Mouse (Mus musculus): ENCODE data around the gene Rnaseh2b. TPM values are rescaled to one million over a fixed set of nuclear protein-coding genes. Genes with fewer than 3 reads are reported as not detected.

The Rnaseh2b gene
- polyA plus RNA-seq, 1 experiment from 2014 or later: 63.4 TPM

DNA sequence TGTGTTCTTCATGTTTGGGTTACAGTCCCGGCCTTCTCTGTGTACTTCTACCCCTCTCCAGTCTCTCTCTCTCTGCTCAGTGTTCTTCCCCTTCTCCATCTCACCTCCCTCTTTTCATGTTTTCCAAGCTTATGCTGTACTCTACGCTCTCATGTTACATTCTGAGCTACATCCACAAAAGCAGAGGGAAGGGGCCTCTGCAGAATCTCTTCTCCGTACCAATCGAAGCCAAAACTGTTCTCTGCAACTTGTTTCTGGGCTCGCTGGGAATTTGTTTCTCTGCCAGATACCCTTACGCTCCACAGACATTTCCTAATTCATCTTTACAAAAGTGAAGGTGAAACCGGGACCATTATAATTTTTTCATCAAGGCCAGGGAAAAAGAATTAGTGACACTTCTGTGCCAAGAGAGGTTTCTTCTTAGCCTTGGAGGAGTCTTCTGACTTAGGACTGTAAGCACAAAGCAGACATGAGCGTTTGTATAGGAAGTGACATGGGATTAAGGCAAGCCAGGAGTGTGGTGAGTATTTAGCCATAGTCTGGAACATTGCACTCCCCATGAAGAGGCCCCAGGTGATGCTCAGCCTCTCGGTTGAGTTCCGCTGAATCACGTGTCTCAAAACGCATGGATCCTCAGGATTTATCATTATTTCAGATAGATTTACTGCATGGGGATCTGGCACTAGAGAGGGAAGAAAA lies 21.5 kb upstream of the Rnaseh2b start:
- H3K4me3 ChIP-seq (replicated peaks): no peak overlapping the region
- H3K4me1 ChIP-seq (replicated peaks): no peaks in the 10 kb centered on the region
- H3K27me3 ChIP-seq (replicated peaks): no peaks in the 10 kb centered on the region
- no peak overlapping the region for H3K9ac ChIP-seq
- H3K9me3 ChIP-seq: no peaks in the 10 kb centered on the region
- no peaks in the 10 kb centered on the region for H3K36me3 ChIP-seq
- H3K27ac ChIP-seq: no peak overlapping the region
- WGBS: 74% methylated on average over 12 of the region's 12 CpGs
- H3K4me2 ChIP-seq (replicated peaks): no peak overlapping the region
- no peak for ATAC-seq

DNA sequence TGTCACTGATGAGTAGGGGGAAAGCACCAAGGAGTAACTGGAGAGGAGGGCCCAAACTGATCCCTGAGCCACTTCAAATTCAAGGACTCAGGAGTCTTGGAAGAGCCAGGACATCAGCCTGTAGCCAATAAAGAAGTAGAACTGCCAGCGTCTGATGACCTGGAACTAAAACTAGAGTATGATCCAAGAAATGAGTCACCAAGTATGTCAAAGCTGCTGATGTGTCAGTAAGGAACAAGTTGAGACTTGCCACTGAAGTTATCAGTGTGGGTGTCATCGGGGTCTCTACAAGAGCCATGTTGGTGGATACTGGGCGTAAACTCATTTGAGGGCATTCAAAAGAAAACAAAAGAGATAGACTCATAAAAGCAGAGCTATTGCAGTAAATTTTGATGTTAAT lies 18.8 kb upstream of the Rnaseh2b start:
- Histone ChIP-seq H3K4me1 (replicated peaks) (no peaks in the 10 kb centered on the region), H3K36me3 (no peaks in the 10 kb centered on the region), H3K4me3 (replicated peaks) (no peak overlapping the region), H3K4me2 (replicated peaks) (no peak overlapping the region), H3K9me3 (no peaks in the 10 kb centered on the region), H3K27ac (no peak overlapping the region), H3K9ac (no peak overlapping the region), H3K27me3 (replicated peaks) (no peaks in the 10 kb centered on the region)
- 93% methylated on average over 3 of the region's 3 CpGs for WGBS
- ATAC-seq: no peak

DNA sequence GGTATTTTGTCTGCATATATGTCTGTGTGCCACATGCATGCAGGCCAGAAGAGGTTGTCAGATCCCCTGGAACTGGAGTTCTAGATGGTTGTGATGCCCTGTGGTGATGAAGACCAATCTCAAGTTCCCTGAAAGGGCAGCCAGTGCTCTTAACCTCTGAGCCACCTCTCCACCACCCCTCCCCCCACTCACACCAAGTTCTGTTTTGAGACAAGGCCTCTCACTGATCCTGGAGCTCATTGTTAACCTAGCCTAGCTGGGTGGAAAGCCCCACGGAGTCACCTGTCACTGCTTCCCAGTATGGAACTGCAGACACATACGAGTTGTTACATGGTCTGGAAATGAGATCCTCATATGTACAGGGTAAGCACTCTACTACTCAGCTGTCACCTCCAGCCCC lies 9.4 kb upstream of the Rnaseh2b start:
- Histone ChIP-seq H3K27ac (no peak overlapping the region), H3K9me3 (no peaks in the 10 kb centered on the region), H3K36me3 (no peaks in the 10 kb centered on the region), H3K4me1 (replicated peaks) (no peaks in the 10 kb centered on the region), H3K9ac (no peak overlapping the region), H3K27me3 (replicated peaks) (no peaks in the 10 kb centered on the region), H3K4me2 (replicated peaks) (no peak overlapping the region), H3K4me3 (replicated peaks) (no peak overlapping the region)
- ATAC-seq: no peak
- WGBS: 79% methylated on average over 2 of the region's 2 CpGs

DNA sequence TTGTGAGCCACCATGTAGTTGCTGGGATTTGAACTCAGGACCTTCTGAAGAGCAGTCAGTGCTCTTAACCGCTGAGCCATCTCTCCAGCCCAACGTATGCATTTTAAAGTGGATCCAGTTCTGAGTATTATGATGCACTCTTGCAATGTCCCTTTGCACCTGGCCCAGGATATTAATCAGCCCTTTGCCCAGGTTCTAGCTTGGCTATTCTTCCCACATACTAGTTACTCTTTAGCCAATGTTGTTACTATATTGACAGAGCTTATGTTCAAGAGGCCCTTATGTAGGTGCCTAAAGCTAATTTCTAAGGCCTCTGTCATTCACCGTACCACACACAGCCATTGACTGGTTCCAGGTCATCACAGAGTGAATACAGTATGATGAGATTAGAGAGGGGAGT lies 3.7 kb upstream of the Rnaseh2b start:
- no peak overlapping the region for H3K4me3 ChIP-seq (replicated peaks)
- WGBS: 82% methylated on average over 3 of the region's 3 CpGs
- ATAC-seq: no peak
- H3K36me3 ChIP-seq: no peaks in the 10 kb centered on the region
- H3K4me2 ChIP-seq (replicated peaks): no peak overlapping the region
- peaks cover 7% of the 10 kb centered on the region; the same call in 1 of the 2 replicates for H3K27me3 ChIP-seq (replicated peaks)
- no peak overlapping the region for H3K9ac ChIP-seq
- H3K27ac ChIP-seq: no peak overlapping the region
- H3K9me3 ChIP-seq: no peaks in the 10 kb centered on the region
- peaks cover 8% of the 10 kb centered on the region; the same call in 1 of the 2 replicates for H3K4me1 ChIP-seq (replicated peaks)

DNA sequence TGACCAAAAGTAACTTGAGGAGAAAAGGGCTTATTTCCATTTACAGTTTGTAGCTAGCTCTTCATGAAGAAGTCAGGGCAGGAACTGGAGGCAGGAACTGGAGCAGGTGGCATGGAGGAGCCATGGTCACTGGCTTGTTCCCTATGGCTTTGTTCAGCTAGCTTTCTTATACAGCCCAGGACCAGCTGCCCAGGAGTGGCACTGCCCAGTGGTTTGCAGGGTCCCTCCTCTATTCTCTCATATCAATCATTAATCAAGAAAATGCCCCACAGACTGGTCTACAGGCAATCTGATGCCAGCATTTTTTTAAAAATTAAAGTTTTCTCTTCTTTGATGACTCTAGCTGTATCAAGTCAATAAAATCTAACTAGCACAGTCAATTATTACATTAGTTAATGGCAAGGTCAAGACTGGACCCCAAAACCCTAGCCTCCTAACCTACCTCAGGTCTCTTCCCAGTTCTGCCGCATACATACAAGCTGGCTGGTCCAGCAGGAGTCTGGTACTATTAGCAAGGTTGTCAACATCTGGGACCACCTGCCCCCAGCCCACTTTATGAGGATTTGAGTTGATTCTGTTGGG lies 892 bp upstream of the Rnaseh2b start:
- peaks cover 8% of the 10 kb centered on the region; the same call in 1 of the 2 replicates for H3K4me1 ChIP-seq (replicated peaks)
- no peak overlapping the region for H3K4me2 ChIP-seq (replicated peaks)
- no peak overlapping the region for H3K27ac ChIP-seq
- H3K36me3 ChIP-seq: no peaks in the 10 kb centered on the region
- no peaks in the 10 kb centered on the region for H3K9me3 ChIP-seq
- H3K4me3 ChIP-seq (replicated peaks): no peak overlapping the region
- no peak for ATAC-seq
- H3K27me3 ChIP-seq (replicated peaks): peaks cover 7% of the 10 kb centered on the region; the same call in 1 of the 2 replicates
- no peak overlapping the region for H3K9ac ChIP-seq
- WGBS: 98% methylated on average over 1 of the region's 1 CpGs

DNA sequence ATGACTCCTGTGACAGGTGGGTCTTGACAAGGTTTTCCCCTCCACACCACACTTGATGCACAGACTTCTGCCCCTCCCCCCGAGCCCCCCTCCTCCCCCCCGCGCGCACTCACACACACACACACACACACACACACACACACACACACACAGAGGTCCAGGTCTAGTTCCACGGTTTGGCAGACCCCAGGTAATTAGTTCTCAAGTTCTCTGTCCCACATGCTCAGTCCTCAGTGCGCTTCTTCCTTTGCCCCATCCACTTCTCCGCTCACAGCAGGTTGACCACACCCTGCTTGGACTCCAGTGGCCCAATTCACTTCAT lies 262 bp upstream of the Rnaseh2b start:
- Histone ChIP-seq H3K9ac (no peak overlapping the region), H3K4me3 (replicated peaks) (peak overlapping the region; percentile 50), H3K27me3 (replicated peaks) (peaks cover 7% of the 10 kb centered on the region; the same call in 1 of the 2 replicates), H3K36me3 (no peaks in the 10 kb centered on the region), H3K9me3 (no peaks in the 10 kb centered on the region), H3K4me1 (replicated peaks) (peaks cover 8% of the 10 kb centered on the region; the same call in 1 of the 2 replicates), H3K27ac (no peak overlapping the region), H3K4me2 (replicated peaks) (peak overlapping the region; percentile 100)
- 40% methylated on average over 6 of the region's 7 CpGs for WGBS
- no peak for ATAC-seq

DNA sequence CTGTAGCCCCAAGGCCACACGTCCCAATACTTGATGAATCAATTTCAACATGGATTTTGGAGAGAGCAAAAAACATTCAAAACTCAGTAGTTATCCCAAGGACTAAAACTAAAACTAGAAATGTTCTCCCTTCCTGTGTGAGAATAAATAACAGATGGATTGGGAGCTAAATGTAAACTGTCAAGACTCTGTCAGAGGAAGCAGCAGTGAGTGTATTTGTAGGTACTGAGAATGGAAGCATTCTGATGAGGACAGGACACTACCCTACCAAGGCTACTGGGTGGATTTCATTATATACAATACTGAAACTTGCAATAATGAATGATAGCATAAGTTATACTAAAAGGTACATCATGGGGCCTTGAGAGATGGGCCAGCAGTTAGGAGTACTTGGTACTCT lies 6.4 kb downstream of the Rnaseh2b start:
- H3K4me3 ChIP-seq (replicated peaks): no peak overlapping the region
- H3K9me3 ChIP-seq: no peaks in the 10 kb centered on the region
- no peaks in the 10 kb centered on the region for H3K36me3 ChIP-seq
- no peaks in the 10 kb centered on the region for H3K27me3 ChIP-seq (replicated peaks)
- H3K4me1 ChIP-seq (replicated peaks): no peaks in the 10 kb centered on the region
- no peak overlapping the region for H3K9ac ChIP-seq
- no peak for ATAC-seq
- H3K27ac ChIP-seq: no peak overlapping the region
- WGBS: 84% methylated on average over 1 of the region's 1 CpGs
- H3K4me2 ChIP-seq (replicated peaks): no peak overlapping the region

DNA sequence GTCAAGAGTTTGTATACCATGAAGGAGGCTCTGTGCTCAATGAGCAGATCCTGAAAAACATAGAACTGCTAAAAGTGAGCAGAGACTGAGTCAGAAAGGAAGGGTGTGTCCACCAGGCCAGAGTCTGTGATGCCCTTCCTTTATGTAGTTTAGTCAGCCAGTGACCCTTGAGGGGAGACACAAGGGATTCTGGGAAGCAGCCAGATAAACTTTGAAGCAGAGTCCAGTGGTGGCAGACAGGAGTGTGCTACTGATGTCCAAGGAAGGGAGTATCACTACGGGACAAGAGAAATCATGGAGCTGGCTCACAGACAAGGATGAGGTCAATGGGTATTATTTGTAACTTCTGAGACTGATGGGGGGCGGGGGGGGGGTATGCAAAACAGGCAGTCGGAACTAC lies 7.6 kb downstream of the Rnaseh2b start:
- ATAC-seq: no peak
- no peak overlapping the region for H3K4me3 ChIP-seq (replicated peaks)
- no peak overlapping the region for H3K27ac ChIP-seq
- H3K27me3 ChIP-seq (replicated peaks): no peaks in the 10 kb centered on the region
- H3K4me2 ChIP-seq (replicated peaks): no peak overlapping the region
- H3K36me3 ChIP-seq: no peaks in the 10 kb centered on the region
- H3K4me1 ChIP-seq (replicated peaks): no peaks in the 10 kb centered on the region
- WGBS: 65% methylated on average over 3 of the region's 3 CpGs
- H3K9me3 ChIP-seq: no peaks in the 10 kb centered on the region
- no peak overlapping the region for H3K9ac ChIP-seq

DNA sequence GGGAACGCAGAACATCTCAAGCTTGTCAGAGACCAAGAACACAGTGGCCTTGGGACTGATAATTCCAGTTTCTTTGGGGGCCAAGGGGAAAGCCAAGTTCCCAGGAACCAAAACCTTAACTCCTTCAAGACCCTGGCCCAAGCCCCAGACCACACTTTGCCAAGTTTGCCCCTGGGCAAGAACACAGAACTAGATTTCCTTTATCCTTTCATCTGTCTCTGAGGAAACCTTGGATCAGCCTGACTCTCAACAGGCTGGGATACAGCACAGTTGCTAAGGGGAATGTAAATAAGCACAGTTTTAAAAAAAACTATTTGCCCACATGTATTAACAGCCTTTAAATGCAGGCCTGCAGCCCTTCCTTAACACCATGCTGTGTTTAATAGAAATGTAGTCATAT lies 15.2 kb downstream of the Rnaseh2b start:
- Histone ChIP-seq H3K4me1 (replicated peaks) (no peaks in the 10 kb centered on the region), H3K27ac (no peak overlapping the region), H3K4me2 (replicated peaks) (no peak overlapping the region), H3K36me3 (no peaks in the 10 kb centered on the region), H3K9me3 (no peaks in the 10 kb centered on the region), H3K4me3 (replicated peaks) (no peak overlapping the region), H3K9ac (no peak overlapping the region), H3K27me3 (replicated peaks) (no peaks in the 10 kb centered on the region)
- WGBS: 93% methylated on average over 1 of the region's 1 CpGs
- no peak for ATAC-seq

DNA sequence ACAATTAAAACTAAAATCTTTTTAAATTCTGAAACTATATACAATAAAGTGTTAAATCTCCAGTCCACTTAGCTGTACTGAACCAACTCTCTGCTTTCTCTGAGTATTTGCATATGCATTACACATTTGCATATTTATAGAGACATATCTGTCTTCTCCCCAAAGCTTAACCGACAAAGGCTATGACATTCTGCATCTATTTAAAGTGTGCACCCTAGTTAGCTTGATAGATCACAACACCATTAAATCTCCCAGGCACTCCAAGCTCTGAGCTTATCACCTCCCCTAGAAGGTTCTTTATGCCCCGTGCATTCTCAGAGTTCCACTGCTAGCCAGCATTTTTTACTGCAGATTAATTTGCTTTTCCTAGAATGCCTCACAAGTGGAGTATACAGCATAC lies 16.6 kb downstream of the Rnaseh2b start:
- H3K36me3 ChIP-seq: no peaks in the 10 kb centered on the region
- H3K9ac ChIP-seq: no peak overlapping the region
- H3K4me3 ChIP-seq (replicated peaks): no peak overlapping the region
- WGBS: 48% methylated on average over 2 of the region's 2 CpGs
- no peaks in the 10 kb centered on the region for H3K9me3 ChIP-seq
- no peaks in the 10 kb centered on the region for H3K27me3 ChIP-seq (replicated peaks)
- no peak overlapping the region for H3K27ac ChIP-seq
- no peak for ATAC-seq
- no peak overlapping the region for H3K4me2 ChIP-seq (replicated peaks)
- no peaks in the 10 kb centered on the region for H3K4me1 ChIP-seq (replicated peaks)

DNA sequence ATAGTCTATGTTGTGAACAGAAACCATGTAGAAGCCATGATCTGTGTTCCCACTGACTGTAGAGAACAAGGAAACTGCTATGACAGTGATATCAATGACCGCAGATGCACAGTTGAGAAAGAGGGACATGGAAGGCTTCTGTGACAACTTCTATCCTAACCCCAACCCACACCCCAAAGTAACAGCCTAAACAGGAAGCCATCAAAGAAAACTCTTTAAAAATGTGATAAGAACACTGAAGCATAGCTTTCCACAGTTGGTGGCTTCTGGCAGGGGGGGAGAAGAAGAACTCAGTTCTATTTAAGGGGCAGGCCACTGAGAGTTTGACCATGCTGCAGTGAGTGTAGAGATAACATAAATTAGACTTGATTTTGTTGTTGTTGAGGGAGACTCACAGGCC lies 19.3 kb downstream of the Rnaseh2b start:
- ATAC-seq: no peak
- Histone ChIP-seq H3K27me3 (replicated peaks) (no peaks in the 10 kb centered on the region), H3K27ac (no peak overlapping the region), H3K9ac (no peak overlapping the region), H3K4me2 (replicated peaks) (no peak overlapping the region), H3K36me3 (no peaks in the 10 kb centered on the region), H3K4me1 (replicated peaks) (no peaks in the 10 kb centered on the region), H3K4me3 (replicated peaks) (no peak overlapping the region), H3K9me3 (no peaks in the 10 kb centered on the region)
- WGBS: 96% methylated on average over 1 of the region's 1 CpGs

DNA sequence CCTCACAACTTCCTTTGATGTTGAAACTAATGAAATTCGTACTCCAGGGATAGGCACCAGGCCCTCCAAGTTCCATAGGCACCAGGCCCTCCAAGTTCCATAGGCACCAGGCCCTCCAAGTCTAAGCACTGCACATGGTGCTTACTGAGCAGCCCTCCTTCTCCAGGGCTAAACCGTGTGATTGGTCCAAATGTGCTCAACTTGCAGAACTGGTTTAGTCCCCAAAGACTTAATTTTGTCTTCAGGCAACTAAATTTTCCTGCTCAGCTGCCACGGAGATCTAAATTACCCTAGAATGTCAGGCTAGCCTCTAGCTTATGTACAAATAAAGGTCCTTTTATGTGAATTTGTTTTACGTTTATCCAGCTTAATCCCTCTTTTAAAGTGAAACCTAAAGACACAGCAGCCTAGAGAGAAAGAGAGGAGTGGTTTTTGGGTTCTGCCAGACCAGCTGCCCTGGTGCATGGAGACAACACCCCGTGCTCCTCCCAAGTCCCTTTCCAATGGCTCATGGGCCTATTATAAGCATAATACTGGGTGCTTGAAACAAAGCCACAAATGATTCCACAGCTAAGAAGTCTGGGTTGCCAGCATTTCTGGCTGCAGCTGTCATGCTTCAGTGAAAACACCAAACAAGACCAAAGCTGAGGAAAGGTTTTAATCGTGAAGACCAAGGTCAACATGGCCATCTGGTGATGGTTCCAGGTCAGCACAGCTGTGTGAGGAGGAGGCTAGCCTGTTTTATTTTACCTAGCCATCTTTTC lies 30.4 kb downstream of the Rnaseh2b start:
- Histone ChIP-seq H3K27me3 (replicated peaks) (no peaks in the 10 kb centered on the region), H3K9me3 (no peaks in the 10 kb centered on the region), H3K4me3 (replicated peaks) (no peak overlapping the region), H3K4me2 (replicated peaks) (no peak overlapping the region), H3K36me3 (no peaks in the 10 kb centered on the region), H3K4me1 (replicated peaks) (no peaks in the 10 kb centered on the region), H3K27ac (no peak overlapping the region), H3K9ac (no peak overlapping the region)
- no peak for ATAC-seq
- WGBS: 45% methylated on average over 6 of the region's 6 CpGs
